Mouse (Mus musculus) ES-E14 (cell line): ENCODE measurements around the gene Ctsc. TPM values are rescaled to one million over a fixed set of nuclear protein-coding genes. Genes with fewer than 3 reads are reported as not detected.

Experiments used
- DNase-seq: peaks from one replicate; pipeline ENCODE4 v3.0.0-alpha.2; 2013; ENCODE audit warnings: low read depth, low spot score
- H3K27ac ChIP-seq: 2 replicates; pipeline ENCODE4 v1.5.1; 2012; ENCODE audit warnings: low read depth, mild to moderate bottlenecking, low read length, moderate library complexity, mixed read lengths; ENCODE audit not compliant: poor library complexity, insufficient read depth, severe bottlenecking
- H3K36me3 ChIP-seq: 2 replicates; pipeline ENCODE4 v1.6.1; 2012; ENCODE audit warnings: mild to moderate bottlenecking, low read length, moderate library complexity, mixed read lengths; ENCODE audit not compliant: control insufficient read depth, poor library complexity, insufficient read depth, severe bottlenecking
- H3K4me1 ChIP-seq, 2 experiments: fragments of 150-350 bp in 1 of 2; sonication (generic) in 1 of 2; 2 replicates each; pipeline ENCODE4 v1.6.1; 2012; ENCODE audit warnings: low read length in 2 of 2, mild to moderate bottlenecking in 1 of 2, mixed read lengths in 1 of 2; ENCODE audit not compliant: control insufficient read depth in 2 of 2, insufficient read depth in 2 of 2, poor library complexity in 1 of 2
- H3K4me3 ChIP-seq, 2 experiments: fragments of 150-350 bp in 1 of 2; sonication (generic) in 1 of 2; 2 replicates each; pipeline ENCODE4 v1.5.1; 2012; ENCODE audit warnings: low read length in 2 of 2, low read depth in 1 of 2, mild to moderate bottlenecking in 1 of 2, mixed read lengths in 1 of 2; ENCODE audit not compliant: insufficient read depth in 1 of 2, poor library complexity in 1 of 2, severe bottlenecking in 1 of 2
- H3K9ac ChIP-seq: 2 replicates; pipeline ENCODE4 v1.6.1; 2012; ENCODE audit warnings: low read depth, mild to moderate bottlenecking, low read length, mixed read lengths; ENCODE audit not compliant: poor library complexity, insufficient read depth, severe bottlenecking
- H3K9me3 ChIP-seq: fragments of 150-350 bp; sonication (generic); 2 replicates; pipeline ENCODE4 v1.6.1; 2012; ENCODE audit warnings: low read depth, mild to moderate bottlenecking, low read length; ENCODE audit not compliant: control insufficient read depth, insufficient read depth
- CHD2 ChIP-seq: IDR thresholded peaks from 2 replicates; pipeline ENCODE4 v1.6.1; 2014; ENCODE audit warnings: mild to moderate bottlenecking, low read depth, low read length, inconsistent platforms
- HCFC1 ChIP-seq: IDR thresholded peaks from 2 replicates; pipeline ENCODE4 v1.6.1; 2012; ENCODE audit warnings: low read length, inconsistent platforms, borderline replicate concordance; ENCODE audit not compliant: insufficient read depth
- MAFK ChIP-seq: IDR thresholded peaks from 2 replicates; pipeline ENCODE4 v1.6.1; 2014; ENCODE audit warnings: mild to moderate bottlenecking, low read depth, low read length, inconsistent platforms; ENCODE audit not compliant: insufficient read depth
- ZC3H11A ChIP-seq: IDR thresholded peaks from 2 replicates; pipeline ENCODE4 v1.6.1; 2012; ENCODE audit warnings: low read depth, mild to moderate bottlenecking, inconsistent platforms, low read length, borderline replicate concordance
- ZNF384 ChIP-seq: IDR thresholded peaks from 2 replicates; pipeline ENCODE4 v1.6.1; 2012; ENCODE audit warnings: low read depth, low read length, inconsistent platforms
- in situ Hi-C, 2 experiments: fragments of 600-800 bp; cut with MboI; formaldehyde crosslinking; loops; one replicate each; pipeline ENCODE4 v1.15.1; 2025; ENCODE audit warnings: low sequenced_read_pairs in 2 of 2, inconsistent platforms in 1 of 2; ENCODE audit not compliant: unreplicated experiment in 2 of 2
- total RNA-seq: library from RNA; depleted of rRNA; stranded (reverse); fragments of 300-350 nt; gene quantifications from 2 replicates; pipeline ENCODE4 v1.2.3, GENCODE M21; 2012; rRNA removed

The Ctsc gene
- total RNA-seq, 1 experiment, result 18.9 TPM

- in situ Hi-C loops, result no loop called here
- no peak overlapping the region for H3K4me3 ChIP-seq
- no peaks in the 10 kb centered on the region for H3K9me3 ChIP-seq
- TF ChIP-seq CHD2, result no peak
- no peak for TF ChIP-seq ZNF384
- TF ChIP-seq MAFK, result no peak
- no peak for TF ChIP-seq HCFC1
- no peak for TF ChIP-seq ZC3H11A
- H3K36me3 ChIP-seq, result no peaks in the 10 kb centered on the region
- H3K9ac ChIP-seq, result no peak overlapping the region
- no peaks in the 10 kb centered on the region for H3K4me1 ChIP-seq
- H3K27ac ChIP-seq, result no peak overlapping the region
- DNase-seq, result no peak
Observed at GRCm38 (mm10) chr7:88358042-88358878, 80.4 kb downstream of the Ctsc start.

Other genes with a start within 250 kb of the Ctsc start
- 0.69 and 2.5 TPM in 2 replicates for gene Rab38, start 152.2 kb downstream of the Ctsc start, total RNA-seq